Mouse (Mus musculus) cerebellum, adult 2 months (tissue): Measurements from ENCODE around the gene Sgk2.

ENCODE experiments used
- CTCF ChIP-seq: fragments of 200-500 bp; IDR thresholded peaks from 2 replicates; pipeline ENCODE4 v1.5.1; 2011; ENCODE audit warnings: low read depth, mild to moderate bottlenecking, control low read depth, low read length, moderate library complexity, borderline replicate concordance; ENCODE audit not compliant: insufficient read depth
- POLR2A ChIP-seq: fragments of 200-500 bp; IDR thresholded peaks from 2 replicates; pipeline ENCODE4 v1.6.1; 2011; ENCODE audit warnings: low read length, control low read depth, borderline replicate concordance; ENCODE audit not compliant: insufficient read depth

GRCm38 (mm10) chr2:163061203-163062118 lies 74.3 kb downstream of the Sgk2 start:
- TF ChIP-seq CTCF (no peak), POLR2A (no peak)
